Mouse (Mus musculus) ovary, adult 18-20 months (tissue): Measurements from ENCODE around the gene Anxa10.

Source experiments
- DNase-seq: peaks from one replicate; pipeline ENCODE4 v3.0.0; 2022; ENCODE audit warnings: low spot score, mixed read lengths

Anxa10 gene

DNA sequence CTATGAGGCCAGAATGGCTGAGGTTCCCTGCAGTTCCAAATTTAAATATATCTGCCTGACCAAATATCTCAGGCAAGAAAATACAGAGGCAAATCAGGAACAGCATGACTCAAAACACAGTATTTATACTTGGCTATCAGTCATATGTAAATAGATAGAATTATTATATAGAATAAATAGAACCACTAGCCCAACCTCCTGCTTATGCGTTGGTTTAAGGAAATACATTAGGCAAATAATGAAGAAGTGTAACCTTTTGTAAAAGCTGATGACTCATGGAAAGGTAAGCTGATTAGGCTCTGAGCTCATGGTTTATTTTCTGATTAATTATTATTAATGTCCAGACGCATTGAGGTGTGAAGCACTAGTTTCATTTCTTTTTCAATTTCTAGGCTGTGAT lies at the start of gene Anxa10:
TSS of gene Anxa10 (minus strand) at position 53 of the 400 bp plus-strand sequence.
- no peak for DNase-seq

- DNase-seq, result no peak
Measured at GRCm38 (mm10) chr8:62132662-62133366, 9.9 kb upstream of the Anxa10 start.

GRCm38 (mm10) chr8:62097213-62097612 lies 25.7 kb downstream of the Anxa10 start:
- no peak for DNase-seq

- DNase-seq, result no peak
Measured at GRCm38 (mm10) chr8:62081804-62082203, 41.1 kb downstream of the Anxa10 start.

DNA sequence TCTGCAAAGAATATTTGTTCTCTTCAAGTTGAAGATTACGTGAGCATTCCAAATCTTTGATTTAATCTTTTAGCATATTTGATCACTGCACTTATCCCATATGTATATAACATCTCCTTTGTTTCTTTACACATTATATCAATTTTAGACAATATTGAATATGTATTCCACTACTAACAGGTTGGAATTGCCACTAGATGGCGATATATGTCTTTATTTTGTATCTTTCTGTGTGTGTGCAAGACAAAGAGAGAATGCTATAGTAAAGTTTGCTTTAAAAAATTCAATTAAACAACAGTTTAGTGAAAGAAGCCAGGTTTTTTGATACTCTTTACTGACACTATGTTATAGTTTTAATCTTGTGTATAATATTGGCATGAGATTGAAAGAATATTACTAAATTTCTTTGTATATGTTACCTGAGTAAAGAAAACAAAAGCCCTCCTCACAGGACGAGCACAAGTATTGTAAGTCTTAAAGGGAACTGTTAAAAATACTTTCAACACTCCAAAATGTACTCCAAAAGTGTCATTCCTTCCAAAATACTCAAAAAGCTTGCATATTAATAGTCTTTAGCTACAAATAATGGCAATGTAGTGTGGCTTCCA lies 42.7 kb downstream of the Anxa10 start:
- DNase-seq, result no peak

- no peak for DNase-seq
Measured at GRCm38 (mm10) chr8:62068305-62068704, 54.6 kb downstream of the Anxa10 start.

DNA sequence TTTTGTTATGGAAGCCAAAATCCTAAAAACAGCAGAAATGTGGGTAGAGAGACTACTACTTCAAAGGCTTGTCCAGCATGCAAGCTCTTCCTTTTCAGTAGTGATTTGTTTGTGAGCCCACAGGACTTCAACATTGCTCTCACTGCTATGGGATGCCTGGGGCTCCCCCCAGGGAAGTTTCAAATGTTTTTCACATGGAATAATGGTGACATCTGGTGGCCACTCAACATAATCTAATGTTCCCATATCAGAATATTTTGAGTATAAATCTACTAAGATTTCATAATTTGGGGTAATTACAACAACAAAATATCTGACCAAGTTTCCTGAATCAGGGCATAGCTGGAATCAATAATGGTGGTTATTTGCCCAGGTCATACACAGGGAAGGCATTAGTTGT lies 62.6 kb downstream of the Anxa10 start:
- DNase-seq, result no peak

DNA sequence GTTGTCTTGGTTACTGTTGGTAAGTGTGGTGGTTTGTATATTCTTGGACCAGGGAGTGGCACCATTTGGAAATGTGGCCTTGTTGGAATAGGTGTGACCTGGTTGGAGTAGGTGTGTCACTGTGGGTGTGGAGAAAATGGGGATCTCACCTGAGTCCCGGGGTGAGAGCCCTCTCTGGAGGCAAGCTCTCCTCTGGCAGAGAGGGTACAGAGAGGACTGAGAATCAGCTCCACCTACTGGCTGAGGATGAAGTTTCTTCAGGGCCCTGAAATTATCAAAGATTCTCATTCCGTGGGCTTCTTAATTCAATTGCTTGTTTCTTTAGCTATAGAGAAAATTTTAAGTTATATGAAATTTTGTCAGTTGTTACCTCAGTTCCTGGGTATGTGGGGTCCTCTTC lies 76.1 kb downstream of the Anxa10 start:
- DNase-seq, result no peak

GRCm38 (mm10) chr8:62034351-62034750 lies 88.6 kb downstream of the Anxa10 start:
- DNase-seq, result no peak

GRCm38 (mm10) chr8:62014582-62014981 lies 108.4 kb downstream of the Anxa10 start:
- DNase-seq, result no peak

DNA sequence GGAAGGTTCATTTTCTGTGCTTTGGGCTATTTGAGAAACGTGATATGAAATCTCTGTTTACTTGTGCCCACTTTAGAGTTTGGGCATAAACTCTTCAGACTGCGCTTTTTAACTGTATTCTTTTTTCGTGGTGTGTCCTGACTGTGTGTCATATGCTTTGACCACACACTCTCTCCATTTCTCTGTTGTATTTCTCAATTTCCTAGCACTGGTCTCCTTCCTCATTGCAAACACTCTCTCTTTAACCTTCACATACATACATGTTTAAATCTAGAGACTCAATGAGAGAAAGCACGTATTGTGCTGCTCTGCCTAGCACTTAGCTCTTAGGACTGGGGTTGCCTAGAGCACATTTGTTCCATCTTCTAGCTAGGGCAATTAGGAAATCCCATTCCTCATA lies 108.8 kb downstream of the Anxa10 start:
- DNase-seq, result no peak
